Mouse (Mus musculus) WW6 (cell line): ENCODE measurements at regions not wholly inside any gene's neighbourhood (a gene's known extent, or its start where the extent isn't known, plus 50 kb on each side); places are given as distances from the start of the nearest gene placed in this dataset.

ENCODE experiments used
- DNase-seq: peaks from one replicate; pipeline ENCODE4 v3.0.0-alpha.2; 2013; ENCODE audit warnings: low read depth, low spot score

- DNase-seq = no peak
Observed at GRCm38 (mm10) chr4:52265196-52265595, 173.8 kb upstream of the Smc2 start.

- no peak for DNase-seq
Observed at GRCm38 (mm10) chr4:52282458-52282857, 156.6 kb upstream of the Smc2 start.

- DNase-seq = no peak
Observed at GRCm38 (mm10) chr4:52284909-52285308, 154.1 kb upstream of the Smc2 start.

GRCm38 (mm10) chr4:52293676-52294075, 145.4 kb upstream of the Smc2 start:
- DNase-seq = no peak

GRCm38 (mm10) chr4:52299226-52299625, 139.8 kb upstream of the Smc2 start:
- DNase-seq = no peak

GRCm38 (mm10) chr4:52301653-52302052, 137.4 kb upstream of the Smc2 start:
- no peak for DNase-seq

- no peak for DNase-seq
Observed at GRCm38 (mm10) chr4:52324300-52324699, 114.7 kb upstream of the Smc2 start.

GRCm38 (mm10) chr4:52331361-52331951, 107.6 kb upstream of the Smc2 start:
- no peak for DNase-seq

GRCm38 (mm10) chr4:52336365-52337017, 102.6 kb upstream of the Smc2 start:
- DNase-seq = no peak

- no peak for DNase-seq
Observed at GRCm38 (mm10) chr4:52341245-52341644, 97.8 kb upstream of the Smc2 start.

GRCm38 (mm10) chr4:52361751-52362150, 77.3 kb upstream of the Smc2 start:
- DNase-seq = peak; percentile 13

- DNase-seq = no peak
Observed at GRCm38 (mm10) chr4:52365866-52366265, 73.2 kb upstream of the Smc2 start.

GRCm38 (mm10) chr4:52368527-52368926, 70.5 kb upstream of the Smc2 start:
- no peak for DNase-seq
